8 mouse cellular contexts compared by ENCODE assay signal in the genomic region with DNA sequence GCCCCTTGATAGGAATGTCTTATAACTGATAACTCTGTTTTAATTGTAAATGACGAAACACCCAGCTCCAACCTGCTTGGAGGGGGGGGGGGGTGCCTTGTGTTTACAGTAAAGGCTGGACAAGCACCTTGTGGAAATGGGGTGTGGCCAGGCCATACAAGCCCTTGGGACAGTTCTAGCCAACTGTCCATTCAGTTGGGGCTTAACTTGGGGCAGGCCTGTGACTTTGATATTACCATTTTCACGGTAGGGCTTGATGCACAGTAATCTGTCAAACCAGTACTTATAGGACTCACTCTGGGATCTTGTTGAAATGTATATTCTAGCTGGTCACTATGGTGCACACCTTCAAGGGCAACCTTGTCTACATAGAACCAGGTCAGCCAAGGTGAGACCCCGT. TPM values are rescaled to one million over a fixed set of nuclear protein-coding genes. Genes with fewer than 3 reads are reported as not detected.
A peak's percentile ranks its signal among the peaks of the same experiment; 100 is the strongest.
DNase-seq lines count a peak whose midpoint lies in the region; ATAC-seq and TF ChIP-seq lines count a peak whose summit lies in the region.

No protein-coding gene starts in this region.

- H3K4me2 ChIP-seq in heart, embryonic 11.5 days, result peak overlapping the region; percentile 73

- TF ChIP-seq CTCF in MEL (IDR thresholded peaks at IDR 0.05 in 2 of 3, conservative IDR thresholded peaks at IDR 0.05 in 1 of 3; ENCODE audit: control insufficient read depth in 1 of 3, insufficient read depth in 1 of 3, low read depth in 2 of 3, low read length in 3 of 3, poor library complexity in 1 of 3, severe bottlenecking in 1 of 3), result no peak

- H3K27me3 ChIP-seq in heart, embryonic 11.5 days (ENCODE audit: control insufficient read depth, insufficient read depth, low read length), result no peaks in the 10 kb centered on the region
- no peaks in the 10 kb centered on the region for H3K27me3 ChIP-seq in MEL (ENCODE audit: control insufficient read depth in 1 of 2, insufficient read depth in 2 of 2, low read length in 2 of 2)
- H3K27me3 ChIP-seq in hindbrain, embryonic 10.5 days (ENCODE audit: insufficient read depth, poor library complexity, severe bottlenecking), result no peaks in the 10 kb centered on the region

- H3K27ac ChIP-seq in heart, embryonic 11.5 days (ENCODE audit: low read depth, low read length), result peak overlapping the region; percentile 85
- peak overlapping the region; percentile 83 for H3K27ac ChIP-seq in MEL (ENCODE audit: control insufficient read depth, low read depth, low read length)
- peak overlapping the region; percentile 95 for H3K27ac ChIP-seq in hindbrain, embryonic 10.5 days
- peak overlapping the region; percentile 73 for H3K27ac ChIP-seq in macrophage

- peaks cover 4% of the 10 kb centered on the region; the same call in 1 of the 2 replicates for H3K36me3 ChIP-seq in heart, embryonic 11.5 days (ENCODE audit: control insufficient read depth, insufficient read depth, low read length)
- H3K36me3 ChIP-seq in MEL (ENCODE audit: control insufficient read depth in 1 of 2, insufficient read depth in 2 of 2, low read length in 2 of 2) (peaks cover 0 to 28% of the 10 kb centered on the region in 2 experiments; a peak in 3 of 4 replicates), macrophage (ENCODE audit: inconsistent target) (peaks cover 14% of the 10 kb centered on the region; the same call in 1 of the 2 replicates)
- H3K36me3 ChIP-seq in hindbrain, embryonic 10.5 days, result peaks cover 40% of the 10 kb centered on the region

- H3K4me3 ChIP-seq in heart, embryonic 11.5 days (ENCODE audit: low read depth, low read length), result no peak overlapping the region
- H3K4me3 ChIP-seq in MEL (ENCODE audit: control insufficient read depth in 1 of 2, insufficient read depth in 1 of 2, low read depth in 2 of 2, low read length in 2 of 2), result peak overlapping the region; percentile 64 to 70; a peak in 3 of 4 replicates
- peak overlapping the region; percentile 54; the same call in 1 of the 2 replicates for H3K4me3 ChIP-seq in hindbrain, embryonic 10.5 days
- peak overlapping the region; percentile 37; the same call in 1 of the 2 replicates for H3K4me3 ChIP-seq in macrophage (ENCODE audit: inconsistent target)

- H3K9me3 ChIP-seq in heart, embryonic 11.5 days (replicated peaks; ENCODE audit: control insufficient read depth, low read length), result no peaks in the 10 kb centered on the region
- no peaks in the 10 kb centered on the region for H3K9me3 ChIP-seq in MEL (replicated peaks; ENCODE audit: insufficient read depth, low read length)
- H3K9me3 ChIP-seq in hindbrain, embryonic 10.5 days, result no peaks in the 10 kb centered on the region

- H3K79me2 ChIP-seq in MEL (ENCODE audit: control insufficient read depth, insufficient read depth, low read length, poor library complexity) (peaks cover 6% of the 10 kb centered on the region; the same call in 1 of the 2 replicates), macrophage (ENCODE audit: inconsistent target) (no peaks in the 10 kb centered on the region)

- no peak for ATAC-seq in heart, embryonic 11.5 days (replicated peaks; ENCODE audit: insufficient number of reproducible peaks, low FRiP score, low TSS enrichment)

- TF ChIP-seq POLR2A in MEL (IDR thresholded peaks at IDR 0.05; ENCODE audit: control insufficient read depth in 1 of 2, insufficient read depth in 1 of 2, low read depth in 1 of 2, low read length in 2 of 2, poor library complexity in 1 of 2), result no peak

- no peak for DNase-seq in heart, adult 8-10 months (ENCODE audit: low spot score)
- no peak for DNase-seq in MEL (ENCODE audit: low read depth, low spot score)
- DNase-seq in hindbrain, embryonic 10.5 days (ENCODE audit: low spot score), result no peak
- DNase-seq in adrenal gland, adult 8-10 months, result no peak
- DNase-seq in right cerebral cortex, adult 18-20 months, result no peak
- DNase-seq in T-cell, adult 2 months (ENCODE audit: low spot score), result no peak

- 82% methylated on average over 3 of the region's 3 CpGs for WGBS in heart, embryonic 11.5 days (ENCODE audit: insufficient replicate concordance)
- WGBS in hindbrain, embryonic 10.5 days, result 90% methylated on average over 3 of the region's 3 CpGs
- 90% methylated on average over 3 of the region's 3 CpGs for WGBS in macrophage (ENCODE audit: missing documents)

- H3K9ac ChIP-seq in heart, embryonic 11.5 days (ENCODE audit: low read depth, low read length), result no peak overlapping the region
- peak overlapping the region; percentile 85 for H3K9ac ChIP-seq in MEL (ENCODE audit: control insufficient read depth, low read depth, low read length, poor library complexity, severe bottlenecking)

- no peak for TF ChIP-seq RAD21 in MEL (IDR thresholded peaks at IDR 0.05; ENCODE audit: low read depth, low read length)

- no peak for TF ChIP-seq EP300 in MEL (IDR thresholded peaks at IDR 0.05; ENCODE audit: low read depth in 1 of 2, low read length in 2 of 2)

- peaks cover 7% of the 10 kb centered on the region for H3K4me1 ChIP-seq in heart, embryonic 11.5 days (ENCODE audit: control insufficient read depth, insufficient read depth, low read length)
- peaks cover 13 to 36% of the 10 kb centered on the region in 2 experiments for H3K4me1 ChIP-seq in MEL (ENCODE audit: control insufficient read depth in 1 of 2, insufficient read depth in 2 of 2, low read length in 2 of 2)
- peaks cover 36% of the 10 kb centered on the region for H3K4me1 ChIP-seq in hindbrain, embryonic 10.5 days (replicated peaks)

TF ChIP-seq in MEL, 35 proteins besides CTCF, POLR2A, EP300 and RAD21 (continues in another document):
- no peak for TF ChIP-seq TAL1 (IDR thresholded peaks at IDR 0.05; ENCODE audit: low read length)
- no peak for TF ChIP-seq MAZ (IDR thresholded peaks at IDR 0.05; ENCODE audit: low read depth, low read length)
- TF ChIP-seq TBP (IDR thresholded peaks at IDR 0.05; ENCODE audit: low read depth, low read length), result no peak
- TF ChIP-seq HCFC1 (IDR thresholded peaks at IDR 0.05; ENCODE audit: low read depth, low read length), result no peak
- TF ChIP-seq CHD2 (IDR thresholded peaks at IDR 0.05; ENCODE audit: low read length), result no peak
- no peak for TF ChIP-seq KAT2A (conservative IDR thresholded peaks at IDR 0.05; ENCODE audit: low read depth, low read length)
- TF ChIP-seq POLR2AphosphoS2 (IDR thresholded peaks at IDR 0.05; ENCODE audit: low read length), result no peak
- no peak for TF ChIP-seq RCOR1 (IDR thresholded peaks at IDR 0.05; ENCODE audit: low read depth, low read length)
- TF ChIP-seq USF2 (IDR thresholded peaks at IDR 0.05; ENCODE audit: borderline replicate concordance in 1 of 2, insufficient read depth in 1 of 2, low read depth in 1 of 2, low read length in 2 of 2), result no peak
- TF ChIP-seq SIN3A (IDR thresholded peaks at IDR 0.05; ENCODE audit: low read length), result no peak
- no peak for TF ChIP-seq NRF1 (IDR thresholded peaks at IDR 0.05; ENCODE audit: insufficient read depth, low read depth, low read length, poor library complexity, severe bottlenecking)
- no peak for TF ChIP-seq MAFK (IDR thresholded peaks at IDR 0.05; ENCODE audit: borderline replicate concordance, low read depth, low read length)

RNA-seq across cellular contexts. Expression of gene C87436, which starts 33.1 kb away (rescaled TPM):
- polyA plus RNA-seq in heart, embryonic 11.5 days (2014; fragmentation: Nextera tagmentation; extraction: Ambion mirVana), result 15.2 and 16.7 TPM in 2 replicates
- total RNA-seq in heart, adult 8-10 months (2022), result 10 to 100 TPM in 2 of 4 experiments, 1 to 10 TPM in 2; 9.6 to 11.6 (median 10.0) TPM
- 10.9 and 11.6 TPM in 2 replicates for total RNA-seq in MEL (2012; rRNA removed)
- polyA plus RNA-seq in MEL (2012; ENCODE audit: insufficient read depth in 1 of 2, insufficient read length in 2 of 2, low read depth in 1 of 2, low replicate concordance in 2 of 2, missing spikeins in 1 of 2), result 10 to 100 TPM in 1 of 2 experiments, not detected in 1; 18.5 TPM
- 24.4 and 26.2 TPM in 2 replicates for polyA plus RNA-seq in hindbrain, embryonic 10.5 days (2016; fragmentation: Nextera tagmentation; extraction: Ambion mirVana)
- total RNA-seq in macrophage (2018; cell fraction: chromatin; rRNA removed), result 10 to 100 TPM in 18 of 26 experiments, 1 to 10 TPM in 8; 3.5 to 42.6 (median 15.7) TPM
- total RNA-seq in macrophage (2018; cell fraction: cytosol; rRNA removed), result 10 to 100 TPM in 8 of 26 experiments, 1 to 10 TPM in 18; 3.0 to 14.3 (median 9.1) TPM
- total RNA-seq in macrophage (2018; cell fraction: nucleus; rRNA removed), result 10 to 100 TPM in 14 of 26 experiments, 1 to 10 TPM in 12; 2.6 to 39.4 (median 12.5) TPM
- polyA plus RNA-seq in macrophage (2018), result 8.0 to 12.3 TPM (median 8.9 TPM) in 3 replicates
- total RNA-seq in adrenal gland, adult 8-10 months (2022), result 10 to 100 TPM; 22.4 to 27.7 (median 24.8) TPM

RNA-seq across cellular contexts. Expression of gene Gm44790, which starts 44.9 kb away (rescaled TPM):
- polyA plus RNA-seq in heart, embryonic 11.5 days (2014; fragmentation: Nextera tagmentation; extraction: Ambion mirVana), result not detected in 2 replicates
- 1 to 10 TPM in 1 of 4 experiments, under 1 TPM in 1, not detected in 2; 0.47 to 3.2 TPM for total RNA-seq in heart, adult 8-10 months (2022)
- total RNA-seq in MEL (2012; rRNA removed), result 0.77 and 0.88 TPM in 2 replicates
- polyA plus RNA-seq in MEL (2012; ENCODE audit: insufficient read depth in 1 of 2, insufficient read length in 2 of 2, low read depth in 1 of 2, low replicate concordance in 2 of 2, missing spikeins in 1 of 2), result under 1 TPM in 1 of 2 experiments, not detected in 1; 0.29 TPM
- 1.8 TPM in 1 of 2 replicates, not detected in the other for polyA plus RNA-seq in hindbrain, embryonic 10.5 days (2016; fragmentation: Nextera tagmentation; extraction: Ambion mirVana)
- 1 to 10 TPM in 9 of 26 experiments, not detected in 17; 1.1 to 4.0 (median 2.0) TPM for total RNA-seq in macrophage (2018; cell fraction: chromatin; rRNA removed)
- total RNA-seq in macrophage (2018; cell fraction: cytosol; rRNA removed), result under 1 TPM in 2 of 26 experiments, not detected in 24; 0.20 to 0.31 TPM
- 1 to 10 TPM in 2 of 26 experiments, under 1 TPM in 1, not detected in 23; 0.78 to 2.1 (median 1.0) TPM for total RNA-seq in macrophage (2018; cell fraction: nucleus; rRNA removed)
- not detected in 3 replicates for polyA plus RNA-seq in macrophage (2018)
- 1 to 10 TPM in 2 of 4 experiments, not detected in 2; 4.6 to 6.2 TPM for total RNA-seq in adrenal gland, adult 8-10 months (2022)

RNA-seq across cellular contexts. Expression of gene Pcbp1, which starts 54.8 kb away (rescaled TPM):
- 312 and 348 TPM in 2 replicates for polyA plus RNA-seq in heart, embryonic 11.5 days (2014; fragmentation: Nextera tagmentation; extraction: Ambion mirVana)
- total RNA-seq in heart, adult 8-10 months (2022), result 100 to 1,000 TPM; 157 to 166 (median 162) TPM
- 74.2 and 83.5 TPM in 2 replicates for total RNA-seq in MEL (2012; rRNA removed)
- polyA plus RNA-seq in MEL (2012; ENCODE audit: insufficient read depth in 1 of 2, insufficient read length in 2 of 2, low read depth in 1 of 2, low replicate concordance in 2 of 2, missing spikeins in 1 of 2), result 100 to 1,000 TPM in 1 of 2 experiments, not detected in 1; 385 TPM
- 478 and 520 TPM in 2 replicates for polyA plus RNA-seq in hindbrain, embryonic 10.5 days (2016; fragmentation: Nextera tagmentation; extraction: Ambion mirVana)
- total RNA-seq in macrophage (2018; cell fraction: chromatin; rRNA removed), result 10 to 100 TPM; 15.1 to 57.1 (median 29.5) TPM
- 100 to 1,000 TPM; 159 to 254 (median 209) TPM for total RNA-seq in macrophage (2018; cell fraction: cytosol; rRNA removed)
- 100 to 1,000 TPM in 6 of 26 experiments, 10 to 100 TPM in 20; 44.0 to 133 (median 80.2) TPM for total RNA-seq in macrophage (2018; cell fraction: nucleus; rRNA removed)
- polyA plus RNA-seq in macrophage (2018), result 129 to 213 TPM (median 209 TPM) in 3 replicates
- total RNA-seq in adrenal gland, adult 8-10 months (2022), result 100 to 1,000 TPM; 286 to 319 (median 308) TPM
